Mouse (Mus musculus) urinary bladder, postnatal 25 days (tissue): ENCODE data around the gene Setd4.

Experiments used
- DNase-seq: peaks from one replicate; pipeline ENCODE4 v3.0.0; 2022; ENCODE audit warnings: low spot score

Setd4 gene

GRCm38 (mm10) chr16:93544931-93545330, 58.9 kb downstream of the Setd4 start:
- DNase-seq: no peak

GRCm38 (mm10) chr16:93543704-93544103, 60.2 kb downstream of the Setd4 start:
- peak; percentile 37 for DNase-seq

- no peak for DNase-seq
Measured at GRCm38 (mm10) chr16:93539891-93540290, 64.0 kb downstream of the Setd4 start.

- DNase-seq: no peak
Measured at GRCm38 (mm10) chr16:93535151-93535853, 68.6 kb downstream of the Setd4 start.
